Mouse (Mus musculus): Measurements from ENCODE around the gene Cmtm4. TPM values are rescaled to one million over a fixed set of nuclear protein-coding genes. Genes with fewer than 3 reads are reported as not detected.

The Cmtm4 gene
- polyA plus RNA-seq, 1 experiment from 2014 or later, result 1.7 TPM

GRCm38 (mm10) chr8:104432656-104433055 is 37.0 kb upstream of the Cmtm4 start:
- no peak overlapping the region for H3K4me3 ChIP-seq
- H3K36me3 ChIP-seq, result peaks cover 100% of the 10 kb centered on the region
- H3K27ac ChIP-seq (replicated peaks), result no peak overlapping the region
- H3K27me3 ChIP-seq (ENCODE audit: low read depth, poor library complexity, severe bottlenecking), result no peaks in the 10 kb centered on the region
- no peak for DNase-seq (ENCODE audit: low spot score)
- H3K4me1 ChIP-seq, result no peaks in the 10 kb centered on the region
- H3K9me3 ChIP-seq (replicated peaks), result no peaks in the 10 kb centered on the region
- whole genome bisulfite sequencing, result 94% methylated on average over 6 of the region's 6 CpGs

DNA sequence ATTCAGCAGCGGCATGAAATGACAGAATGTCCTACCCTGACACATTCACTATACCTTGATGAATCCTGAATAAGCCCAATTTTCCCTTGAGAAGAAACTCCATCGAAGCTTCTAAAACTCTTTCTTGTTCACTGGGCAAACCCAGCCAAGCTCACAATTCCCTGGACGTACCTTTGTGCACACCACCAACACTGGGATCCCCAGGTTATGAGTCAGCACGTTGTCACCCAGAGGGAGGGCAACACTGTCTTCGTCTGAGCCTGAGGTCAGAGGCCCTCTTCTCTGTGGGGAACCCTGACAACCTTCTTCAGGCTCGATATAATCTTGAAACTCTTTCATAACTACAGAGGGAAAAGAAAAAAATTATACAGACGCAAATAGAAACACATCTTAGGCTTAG is 34.6 kb upstream of the Cmtm4 start:
- Histone ChIP-seq H3K27me3 (ENCODE audit: low read depth, poor library complexity, severe bottlenecking) (no peaks in the 10 kb centered on the region), H3K27ac (replicated peaks) (no peak overlapping the region), H3K4me3 (no peak overlapping the region), H3K36me3 (peaks cover 100% of the 10 kb centered on the region), H3K9me3 (replicated peaks) (no peaks in the 10 kb centered on the region), H3K4me1 (no peaks in the 10 kb centered on the region)
- no peak for DNase-seq (ENCODE audit: low spot score)
- 91% methylated on average over 7 of the region's 7 CpGs for WGBS

GRCm38 (mm10) chr8:104427703-104428102 is 32.1 kb upstream of the Cmtm4 start:
- Histone ChIP-seq H3K27me3 (ENCODE audit: low read depth, poor library complexity, severe bottlenecking) (no peaks in the 10 kb centered on the region), H3K4me1 (no peaks in the 10 kb centered on the region), H3K36me3 (peaks cover 100% of the 10 kb centered on the region), H3K4me3 (no peak overlapping the region), H3K9me3 (replicated peaks) (no peaks in the 10 kb centered on the region), H3K27ac (replicated peaks) (no peak overlapping the region)
- DNase-seq (ENCODE audit: low spot score), result no peak
- WGBS, result 95% methylated on average over 13 of the region's 13 CpGs

GRCm38 (mm10) chr8:104422313-104422712 is 26.7 kb upstream of the Cmtm4 start:
- Histone ChIP-seq H3K4me3 (no peak overlapping the region), H3K27me3 (ENCODE audit: low read depth, poor library complexity, severe bottlenecking) (no peaks in the 10 kb centered on the region), H3K4me1 (no peaks in the 10 kb centered on the region), H3K36me3 (peaks cover 100% of the 10 kb centered on the region), H3K27ac (replicated peaks) (no peak overlapping the region), H3K9me3 (replicated peaks) (no peaks in the 10 kb centered on the region)
- 89% methylated on average over 6 of the region's 6 CpGs for WGBS
- no peak for DNase-seq (ENCODE audit: low spot score)

DNA sequence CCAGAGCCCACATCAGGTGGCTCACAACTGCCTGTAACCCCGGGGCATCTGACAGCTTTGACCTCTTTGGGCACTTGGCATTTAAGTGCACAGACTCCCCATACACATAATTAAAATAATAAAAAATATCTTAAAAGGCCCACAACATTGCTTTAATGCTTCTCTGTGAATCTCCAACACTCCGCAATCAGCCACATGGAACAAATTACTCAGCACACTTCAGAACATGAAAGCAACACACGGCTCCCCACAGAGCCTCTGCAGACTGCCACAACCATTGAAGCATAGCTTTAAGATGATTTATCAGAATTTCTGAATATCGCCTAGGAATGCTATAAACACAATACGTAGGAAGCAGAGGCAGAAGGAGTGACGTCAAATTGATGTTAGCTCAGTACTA is 20.4 kb upstream of the Cmtm4 start:
- no peak overlapping the region for H3K27ac ChIP-seq (replicated peaks)
- 92% methylated on average over 6 of the region's 6 CpGs for WGBS
- no peaks in the 10 kb centered on the region for H3K9me3 ChIP-seq (replicated peaks)
- H3K36me3 ChIP-seq, result peaks cover 49% of the 10 kb centered on the region
- no peak overlapping the region for H3K4me3 ChIP-seq
- no peak for DNase-seq (ENCODE audit: low spot score)
- H3K27me3 ChIP-seq (ENCODE audit: low read depth, poor library complexity, severe bottlenecking), result no peaks in the 10 kb centered on the region
- H3K4me1 ChIP-seq, result peaks cover 2% of the 10 kb centered on the region; the same call in 1 of the 2 replicates

- DNase-seq (ENCODE audit: low spot score), result no peak
- H3K9me3 ChIP-seq (replicated peaks), result no peaks in the 10 kb centered on the region
- H3K4me3 ChIP-seq, result no peak overlapping the region
- no peaks in the 10 kb centered on the region for H3K27me3 ChIP-seq (ENCODE audit: low read depth, poor library complexity, severe bottlenecking)
- no peak overlapping the region for H3K27ac ChIP-seq (replicated peaks)
- peaks cover 31% of the 10 kb centered on the region for H3K36me3 ChIP-seq
- 69% methylated on average over 3 of the region's 3 CpGs for WGBS
- peaks cover 7% of the 10 kb centered on the region; the same call in 1 of the 2 replicates for H3K4me1 ChIP-seq
These were observed 18.6 kb upstream of the Cmtm4 start for GRCm38 (mm10) chr8:104414204-104414603.

GRCm38 (mm10) chr8:104413770-104414169 is 18.2 kb upstream of the Cmtm4 start:
- 0 out of 2 replicates have a peak overlapping the region, but pooled peaks have one; percentile 23 for H3K27ac ChIP-seq (replicated peaks)
- no peak overlapping the region for H3K4me3 ChIP-seq
- DNase-seq (ENCODE audit: low spot score), result no peak
- 83% methylated on average over 4 of the region's 4 CpGs for WGBS
- no peaks in the 10 kb centered on the region for H3K9me3 ChIP-seq (replicated peaks)
- H3K4me1 ChIP-seq, result peaks cover 7% of the 10 kb centered on the region; the same call in 1 of the 2 replicates
- no peaks in the 10 kb centered on the region for H3K27me3 ChIP-seq (ENCODE audit: low read depth, poor library complexity, severe bottlenecking)
- H3K36me3 ChIP-seq, result peaks cover 27% of the 10 kb centered on the region

DNA sequence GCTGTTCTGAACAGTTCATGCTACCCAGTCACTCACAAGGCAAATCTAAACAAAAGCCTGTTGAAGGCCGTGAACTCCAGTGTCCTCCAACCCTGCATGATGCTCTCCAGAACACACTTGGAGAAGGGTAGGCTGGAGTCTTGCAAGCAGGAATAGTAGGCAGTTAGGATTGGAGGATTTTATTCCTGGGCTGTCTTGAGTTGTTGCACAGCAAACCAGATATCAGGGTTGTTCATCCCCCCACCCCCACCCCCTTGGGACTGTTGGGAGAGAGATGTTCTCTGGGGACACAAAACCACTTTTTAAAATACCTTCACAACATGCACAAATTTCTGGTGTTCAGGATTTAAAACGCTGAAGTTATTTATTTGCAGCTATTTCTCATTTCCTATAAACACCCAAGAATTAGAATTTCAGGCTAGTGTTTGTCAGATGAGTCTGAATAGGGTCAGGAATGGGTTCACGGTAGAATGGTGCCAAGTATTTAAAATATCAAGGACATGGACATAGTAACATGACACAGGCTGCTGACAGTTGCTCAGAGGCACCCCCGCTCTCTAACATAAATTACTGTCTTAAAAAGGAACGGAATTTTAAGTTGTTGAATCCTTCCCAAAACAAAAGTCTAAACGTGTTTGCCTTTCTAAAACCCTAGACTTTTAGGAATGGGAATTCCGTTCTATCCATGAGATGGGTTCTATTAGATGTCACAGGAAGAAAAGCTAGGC is 17.4 kb upstream of the Cmtm4 start:
- H3K27ac ChIP-seq (replicated peaks), result no peak overlapping the region
- H3K9me3 ChIP-seq (replicated peaks), result no peaks in the 10 kb centered on the region
- no peaks in the 10 kb centered on the region for H3K27me3 ChIP-seq (ENCODE audit: low read depth, poor library complexity, severe bottlenecking)
- 87% methylated on average over 7 of the region's 7 CpGs for WGBS
- H3K4me3 ChIP-seq, result no peak overlapping the region
- no peak for DNase-seq (ENCODE audit: low spot score)
- peaks cover 7% of the 10 kb centered on the region; the same call in 1 of the 2 replicates for H3K4me1 ChIP-seq
- H3K36me3 ChIP-seq, result peaks cover 19% of the 10 kb centered on the region

DNA sequence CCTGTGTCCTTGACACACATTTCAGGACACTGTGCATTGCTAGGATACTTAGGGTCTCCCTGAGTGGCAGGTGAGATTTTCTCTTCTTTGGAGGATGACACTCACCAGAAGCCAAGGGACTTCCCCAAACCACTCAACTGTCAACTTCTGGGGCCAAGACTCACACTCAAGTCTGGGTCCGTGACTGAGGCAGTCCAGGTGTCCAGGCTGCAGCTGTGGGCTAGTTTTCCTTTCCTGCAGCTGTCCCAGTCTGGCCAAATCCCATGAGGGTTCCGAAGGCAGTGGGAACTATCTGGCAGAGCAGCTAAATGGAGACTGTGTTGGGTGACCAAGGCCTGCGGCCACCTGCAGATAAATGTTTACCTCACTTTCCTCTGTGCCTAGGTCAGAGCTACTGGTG is 16.4 kb upstream of the Cmtm4 start:
- DNase-seq (ENCODE audit: low spot score), result no peak
- WGBS, result 83% methylated on average over 3 of the region's 3 CpGs
- Histone ChIP-seq H3K9me3 (replicated peaks) (no peaks in the 10 kb centered on the region), H3K27me3 (ENCODE audit: low read depth, poor library complexity, severe bottlenecking) (no peaks in the 10 kb centered on the region), H3K4me1 (peaks cover 7% of the 10 kb centered on the region; the same call in 1 of the 2 replicates), H3K36me3 (peaks cover 9% of the 10 kb centered on the region), H3K27ac (replicated peaks) (no peak overlapping the region), H3K4me3 (no peak overlapping the region)

DNA sequence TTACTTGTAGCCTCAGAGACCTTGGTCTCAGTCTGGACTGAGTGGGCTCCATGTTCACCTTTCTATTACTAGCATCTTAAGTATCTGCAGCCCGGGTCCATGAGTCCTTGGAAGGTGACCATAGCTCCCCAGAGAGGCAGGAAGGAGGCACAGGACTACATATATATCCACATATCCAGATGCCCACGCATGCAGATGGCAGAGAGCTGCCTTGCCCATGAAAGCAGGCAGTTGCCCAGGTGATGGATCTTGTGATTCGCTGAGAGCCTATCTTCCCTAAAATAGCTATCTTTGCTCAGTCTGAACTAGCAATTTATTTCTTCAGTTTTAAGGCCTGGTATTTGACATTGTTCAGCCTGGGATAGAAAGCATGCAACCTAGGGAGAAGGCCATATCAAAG is 15.9 kb upstream of the Cmtm4 start:
- Histone ChIP-seq H3K27ac (replicated peaks) (no peak overlapping the region), H3K4me1 (peaks cover 7% of the 10 kb centered on the region; the same call in 1 of the 2 replicates), H3K4me3 (no peak overlapping the region), H3K36me3 (peaks cover 8% of the 10 kb centered on the region; the same call in 1 of the 2 replicates), H3K27me3 (ENCODE audit: low read depth, poor library complexity, severe bottlenecking) (no peaks in the 10 kb centered on the region), H3K9me3 (replicated peaks) (no peaks in the 10 kb centered on the region)
- 88% methylated on average over 3 of the region's 3 CpGs for WGBS
- no peak for DNase-seq (ENCODE audit: low spot score)

DNA sequence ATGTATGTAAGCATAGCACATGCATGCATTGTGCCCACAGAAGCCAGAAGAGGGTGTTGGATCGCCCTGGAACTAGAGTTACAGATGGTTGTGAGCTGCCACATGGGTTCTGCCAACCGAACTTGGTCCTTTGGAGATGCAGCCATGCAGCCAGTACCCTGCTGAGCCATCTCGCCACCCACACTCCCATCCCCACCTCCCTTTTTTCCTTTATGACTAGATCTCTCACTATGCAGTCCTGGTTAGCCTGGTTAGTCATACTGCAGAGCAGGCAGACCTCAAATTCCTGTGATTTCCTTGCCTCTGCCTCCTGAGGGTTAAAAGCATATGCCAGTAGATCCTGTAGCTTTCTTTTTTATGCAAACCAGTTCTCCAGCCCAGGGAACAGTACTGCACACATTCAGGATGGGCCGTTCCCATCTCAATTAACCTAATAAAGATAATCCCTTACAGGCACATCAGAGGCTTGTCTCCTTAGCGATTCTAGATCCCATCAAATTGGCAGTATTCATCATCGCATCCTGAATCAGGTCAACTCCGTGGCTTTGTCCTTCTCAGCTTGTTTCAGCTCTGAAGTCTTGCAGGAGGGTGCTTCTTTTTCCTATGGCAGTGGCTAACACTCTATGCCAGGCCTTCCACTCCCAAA is 15.1 kb upstream of the Cmtm4 start:
- Histone ChIP-seq H3K27me3 (ENCODE audit: low read depth, poor library complexity, severe bottlenecking) (no peaks in the 10 kb centered on the region), H3K36me3 (peaks cover 6% of the 10 kb centered on the region; the same call in 1 of the 2 replicates), H3K27ac (replicated peaks) (no peak overlapping the region), H3K9me3 (replicated peaks) (no peaks in the 10 kb centered on the region), H3K4me1 (peaks cover 7% of the 10 kb centered on the region; the same call in 1 of the 2 replicates), H3K4me3 (no peak overlapping the region)
- WGBS, result 50% methylated on average over 7 of the region's 7 CpGs
- DNase-seq (ENCODE audit: low spot score), result no peak

- no peaks in the 10 kb centered on the region for H3K9me3 ChIP-seq (replicated peaks)
- 86% methylated on average over 7 of the region's 7 CpGs for WGBS
- H3K36me3 ChIP-seq, result no peaks in the 10 kb centered on the region
- H3K27ac ChIP-seq (replicated peaks), result no peak overlapping the region
- H3K4me3 ChIP-seq, result no peak overlapping the region
- no peak for DNase-seq (ENCODE audit: low spot score)
- peaks cover 7% of the 10 kb centered on the region; the same call in 1 of the 2 replicates for H3K4me1 ChIP-seq
- H3K27me3 ChIP-seq (ENCODE audit: low read depth, poor library complexity, severe bottlenecking), result no peaks in the 10 kb centered on the region
These were observed 12.9 kb upstream of the Cmtm4 start for GRCm38 (mm10) chr8:104408328-104409110.

Measured in midbrain, embryonic 10.5 days (tissue).